In genomic region chr14:118552390-118552789, GRCm38 (mm10) we compare ENCODE assay signal across 11 mouse cellular contexts.
DNase-seq lines count a peak whose midpoint lies in the region; ATAC-seq and TF ChIP-seq lines count a peak whose summit lies in the region.
"Had no signal": no experiment of that assay in that cellular context is flagged by ENCODE, and none has a peak within 500 bp of the region (broad histone marks: within the 10 kb centered on the region; RNA-seq: fewer than 3 reads in every experiment).

No protein-coding gene starts in this region.

- TF ChIP-seq CTCF in E14TG2a.4 (conservative IDR thresholded peaks at IDR 0.05; ENCODE audit: low read length), result no peak

- H3K27me3 ChIP-seq in hindbrain, embryonic 10.5 days (ENCODE audit: insufficient read depth, poor library complexity, severe bottlenecking), result peaks cover 30% of the 10 kb centered on the region
- H3K27me3 ChIP-seq in hindbrain, embryonic 11.5 days (ENCODE audit: control insufficient read depth, insufficient read depth, low read length), result 0 out of 2 replicates have a peak, but pooled peaks cover 3% of the 10 kb centered on the region
- H3K27me3 ChIP-seq in E14TG2a.4 (ENCODE audit: insufficient read depth, low read length), result no peaks in the 10 kb centered on the region
- peaks cover 24% of the 10 kb centered on the region for H3K27me3 ChIP-seq in embryonic facial prominence, embryonic 10.5 days (replicated peaks; ENCODE audit: low read depth, poor library complexity, severe bottlenecking)
- H3K27me3 ChIP-seq in limb, embryonic 10.5 days (ENCODE audit: low read depth, poor library complexity, severe bottlenecking), result no peaks in the 10 kb centered on the region
- H3K27me3 ChIP-seq: CH12.LX had no signal

- no peak overlapping the region for H3K4me2 ChIP-seq in hindbrain, embryonic 11.5 days (replicated peaks; ENCODE audit: low read depth, low read length)

- H3K4me3 ChIP-seq in hindbrain, embryonic 10.5 days, result no peak overlapping the region
- no peak overlapping the region for H3K4me3 ChIP-seq in hindbrain, embryonic 11.5 days (ENCODE audit: low read depth, low read length)
- H3K4me3 ChIP-seq in E14TG2a.4 (replicated peaks; ENCODE audit: low read length), result peak overlapping the region; percentile 55
- H3K4me3 ChIP-seq in embryonic facial prominence, embryonic 10.5 days, result peak overlapping the region; percentile 43; the same call in 1 of the 2 replicates
- H3K4me3 ChIP-seq in limb, embryonic 10.5 days, result no peak overlapping the region; the same call in 1 of the 2 replicates

- H3K4me1 ChIP-seq in hindbrain, embryonic 10.5 days (replicated peaks), result peaks cover 26% of the 10 kb centered on the region
- no peaks in the 10 kb centered on the region; the same call in 1 of the 2 replicates for H3K4me1 ChIP-seq in hindbrain, embryonic 11.5 days (replicated peaks; ENCODE audit: control insufficient read depth, insufficient read depth, low read length)
- peaks cover 28% of the 10 kb centered on the region for H3K4me1 ChIP-seq in E14TG2a.4 (replicated peaks; ENCODE audit: low read depth, low read length)
- peaks cover 24% of the 10 kb centered on the region for H3K4me1 ChIP-seq in embryonic facial prominence, embryonic 10.5 days
- peaks cover 13% of the 10 kb centered on the region for H3K4me1 ChIP-seq in limb, embryonic 10.5 days

- peak overlapping the region; percentile 62 for H3K27ac ChIP-seq in hindbrain, embryonic 10.5 days
- no peak overlapping the region for H3K27ac ChIP-seq in hindbrain, embryonic 11.5 days (ENCODE audit: low read depth, low read length)
- H3K27ac ChIP-seq in embryonic facial prominence, embryonic 10.5 days (replicated peaks), result no peak overlapping the region
- H3K27ac ChIP-seq in limb, embryonic 10.5 days, result peak overlapping the region; percentile 46; the same call in 1 of the 2 replicates
- H3K27ac ChIP-seq: macrophage had no signal

- no peak for ATAC-seq in hindbrain, embryonic 11.5 days (ENCODE audit: low FRiP score)
- no peak for ATAC-seq in inflammation-experienced regulatory T-cells, adult 6 months

- H3K9ac ChIP-seq in hindbrain, embryonic 11.5 days (ENCODE audit: low read depth, low read length), result no peak overlapping the region

- no peaks in the 10 kb centered on the region for H3K36me3 ChIP-seq in hindbrain, embryonic 10.5 days
- H3K36me3 ChIP-seq in hindbrain, embryonic 11.5 days (ENCODE audit: control insufficient read depth, insufficient read depth, low read length), result no peaks in the 10 kb centered on the region
- H3K36me3 ChIP-seq in E14TG2a.4 (ENCODE audit: insufficient read depth, low read length), result peaks cover 25% of the 10 kb centered on the region
- H3K36me3 ChIP-seq in embryonic facial prominence, embryonic 10.5 days (replicated peaks), result no peaks in the 10 kb centered on the region
- H3K36me3 ChIP-seq in limb, embryonic 10.5 days, result no peaks in the 10 kb centered on the region

- H3K9me3 ChIP-seq in hindbrain, embryonic 10.5 days, result 0 out of 2 replicates have a peak, but pooled peaks cover 3% of the 10 kb centered on the region
- no peaks in the 10 kb centered on the region for H3K9me3 ChIP-seq in hindbrain, embryonic 11.5 days (ENCODE audit: control insufficient read depth, low read length)
- H3K9me3 ChIP-seq in E14TG2a.4 (ENCODE audit: low read length), result no peaks in the 10 kb centered on the region
- no peaks in the 10 kb centered on the region for H3K9me3 ChIP-seq in embryonic facial prominence, embryonic 10.5 days
- H3K9me3 ChIP-seq in limb, embryonic 10.5 days (replicated peaks), result no peaks in the 10 kb centered on the region

- WGBS in hindbrain, embryonic 10.5 days, result 37% methylated on average over 5 of the region's 5 CpGs
- 42% methylated on average over 5 of the region's 5 CpGs for WGBS in hindbrain, embryonic 11.5 days
- WGBS in embryonic facial prominence, embryonic 10.5 days, result 53% methylated on average over 5 of the region's 5 CpGs
- 70% methylated on average over 5 of the region's 5 CpGs for WGBS in limb, embryonic 10.5 days

- DNase-seq in hindbrain, embryonic 10.5 days (ENCODE audit: low spot score), result no peak
- DNase-seq in hindbrain, embryonic 11.5 days (ENCODE audit: low spot score), result no peak
- no peak for DNase-seq in embryonic facial prominence, embryonic 10.5 days (ENCODE audit: low spot score)
- no peak for DNase-seq in limb, embryonic 10.5 days (ENCODE audit: low spot score)
- DNase-seq in spleen, postnatal 36 days (ENCODE audit: low spot score in 2 of 2), result no peak
- no peak for DNase-seq in kidney, postnatal 36 days
- DNase-seq: right cerebral cortex, postnatal 4 days had no signal

Comparison
In these comparisons a context has a peak if more than half of its experiments do, and no peak if none do; other contexts are left out.
1. H3K27ac ChIP-seq: peak in hindbrain, embryonic 10.5 days (single experiment) and limb, embryonic 10.5 days (single experiment); none in hindbrain, embryonic 11.5 days (single experiment) and embryonic facial prominence, embryonic 10.5 days (single experiment).
2. H3K4me3 ChIP-seq: peak in E14TG2a.4 (single experiment) and embryonic facial prominence, embryonic 10.5 days (single experiment); none in hindbrain, embryonic 10.5 days (single experiment), hindbrain, embryonic 11.5 days (single experiment) and limb, embryonic 10.5 days (single experiment).